Mouse (Mus musculus): Measurements from ENCODE around the gene 2010300C02Rik.
A peak's percentile ranks its signal among the peaks of the same experiment; 100 is the strongest.

2010300C02Rik gene

GRCm38 (mm10) chr1:37711082-37711481 lies 8.8 kb downstream of the 2010300C02Rik start:
- no peak for DNase-seq

- no peak for DNase-seq
These were observed 10.1 kb downstream of the 2010300C02Rik start for GRCm38 (mm10) chr1:37709736-37710135.

- no peak for DNase-seq
These were observed 11.5 kb downstream of the 2010300C02Rik start for GRCm38 (mm10) chr1:37708270-37708955.

GRCm38 (mm10) chr1:37702326-37702725 lies 17.6 kb downstream of the 2010300C02Rik start:
- DNase-seq: no peak

- no peak for DNase-seq
These were observed 20.9 kb downstream of the 2010300C02Rik start for GRCm38 (mm10) chr1:37698852-37699439.

GRCm38 (mm10) chr1:37698186-37698839 lies 21.6 kb downstream of the 2010300C02Rik start:
- no peak for DNase-seq

- DNase-seq: no peak
These were observed 23.0 kb downstream of the 2010300C02Rik start for GRCm38 (mm10) chr1:37696918-37697317.

- DNase-seq: no peak
These were observed 24.2 kb downstream of the 2010300C02Rik start for GRCm38 (mm10) chr1:37695732-37696131.

GRCm38 (mm10) chr1:37694417-37694816 lies 25.5 kb downstream of the 2010300C02Rik start:
- peak; percentile 8 for DNase-seq

GRCm38 (mm10) chr1:37691179-37691578 lies 28.7 kb downstream of the 2010300C02Rik start:
- no peak for DNase-seq

GRCm38 (mm10) chr1:37690665-37691064 lies 29.2 kb downstream of the 2010300C02Rik start:
- DNase-seq: no peak

GRCm38 (mm10) chr1:37689730-37690129 lies 30.2 kb downstream of the 2010300C02Rik start:
- no peak for DNase-seq

GRCm38 (mm10) chr1:37688351-37688750 lies 31.5 kb downstream of the 2010300C02Rik start:
- DNase-seq: no peak

GRCm38 (mm10) chr1:37687515-37687914 lies 32.4 kb downstream of the 2010300C02Rik start:
- no peak for DNase-seq

GRCm38 (mm10) chr1:37686953-37687441 lies 32.9 kb downstream of the 2010300C02Rik start:
- no peak for DNase-seq

- peak; percentile 78 for DNase-seq
These were observed 41.4 kb downstream of the 2010300C02Rik start for GRCm38 (mm10) chr1:37678327-37679123.

GRCm38 (mm10) chr1:37676967-37677512 lies 42.8 kb downstream of the 2010300C02Rik start:
- DNase-seq: no peak

GRCm38 (mm10) chr1:37675444-37675843 lies 44.4 kb downstream of the 2010300C02Rik start:
- no peak for DNase-seq

- DNase-seq: no peak
These were observed 45.6 kb downstream of the 2010300C02Rik start for GRCm38 (mm10) chr1:37674266-37674665.

- no peak for DNase-seq
These were observed 48.6 kb downstream of the 2010300C02Rik start for GRCm38 (mm10) chr1:37671316-37671715.

GRCm38 (mm10) chr1:37667386-37667785 lies 52.5 kb downstream of the 2010300C02Rik start:
- no peak for DNase-seq

GRCm38 (mm10) chr1:37666587-37666986 lies 53.3 kb downstream of the 2010300C02Rik start:
- DNase-seq: peak; percentile 62

Measured in kidney, adult 18-20 months (tissue).